Mouse (Mus musculus) megakaryocyte, embryonic 14.5 days (primary cell): ENCODE measurements around the gene R3hdm2.

ENCODE experiments used
- FLI1 ChIP-seq: IDR thresholded peaks from 2 replicates; pipeline ENCODE4 v1.6.1; 2012; ENCODE audit warnings: low read length, inconsistent platforms, mixed read lengths
- GATA1 ChIP-seq: IDR thresholded peaks from 3 replicates; pipeline ENCODE4 v1.6.1; 2012; ENCODE audit warnings: mixed read lengths, low read length, inconsistent platforms, borderline replicate concordance

DNA sequence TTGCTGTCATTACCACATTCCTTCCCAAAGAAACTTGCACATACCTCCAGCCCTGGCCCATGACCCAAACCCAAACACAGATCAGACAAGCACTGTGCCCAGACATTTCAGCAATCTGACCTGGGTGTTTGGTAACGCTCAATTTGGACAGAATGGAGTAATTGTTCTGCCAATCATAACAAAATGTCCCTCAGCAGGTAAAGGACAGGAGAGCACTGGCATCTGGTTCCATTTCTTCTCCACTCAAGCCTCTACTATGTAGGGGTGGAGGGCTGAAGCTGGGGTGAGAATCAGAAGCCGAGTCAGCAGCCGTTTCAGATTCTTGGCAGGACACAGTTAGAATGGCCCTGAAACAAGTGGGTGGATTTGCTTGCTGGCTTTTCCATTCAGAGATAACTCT lies 112.0 kb downstream of the R3hdm2 start:
- TF ChIP-seq GATA1 (no peak), FLI1 (no peak)
